Mouse (Mus musculus): ENCODE data around the gene Eif3l. TPM values are rescaled to one million over a fixed set of nuclear protein-coding genes. Genes with fewer than 3 reads are reported as not detected.

Gene Eif3l
- polyA plus RNA-seq, 1 experiment from 2014 or later, result 247 TPM

DNA sequence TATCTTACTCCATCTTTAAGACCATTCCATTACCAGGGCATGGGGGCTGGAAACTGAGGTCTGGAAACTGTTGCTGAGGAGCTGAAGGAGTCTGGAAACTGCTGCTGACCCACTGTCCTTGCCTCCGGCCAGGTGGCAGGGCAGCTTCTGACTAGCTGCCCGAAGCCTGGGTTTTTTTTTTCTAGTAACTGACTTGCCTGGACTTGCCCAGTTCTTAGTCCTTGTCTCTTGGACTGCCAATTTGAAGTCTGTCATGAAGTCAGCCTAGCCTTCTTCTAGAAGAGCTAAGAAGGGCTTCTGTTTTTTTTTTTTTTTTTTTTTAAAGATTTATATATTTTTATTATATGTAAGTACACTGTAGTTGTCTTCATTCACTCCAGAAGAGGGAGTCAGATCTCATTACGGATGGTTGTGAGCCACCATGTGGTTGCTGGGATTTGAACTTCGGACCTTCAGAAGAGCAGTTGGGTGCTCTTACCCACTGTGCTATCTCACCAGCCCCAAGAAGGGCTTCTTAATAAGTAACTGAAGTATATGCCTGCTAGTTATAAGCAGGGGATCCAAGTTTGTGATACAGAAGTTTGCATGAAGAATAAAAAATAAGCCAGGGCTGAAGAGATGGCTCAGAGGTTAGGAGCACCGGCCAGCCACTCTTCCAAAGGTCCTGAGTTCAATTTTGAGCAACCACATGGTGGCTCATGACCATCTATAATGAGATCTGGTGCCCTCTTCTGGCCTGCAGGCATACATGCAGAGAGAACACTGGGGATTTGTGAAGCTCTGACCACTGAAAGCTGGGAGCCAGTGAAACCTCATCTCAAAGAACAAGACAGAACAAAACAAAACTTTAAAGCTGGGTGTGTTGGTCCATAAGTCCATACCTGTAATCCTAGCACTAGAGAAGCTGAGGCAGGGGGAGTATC, 3.6 kb upstream of the Eif3l start:
- H3K9me3 ChIP-seq (replicated peaks), result no peaks in the 10 kb centered on the region
- H3K4me3 ChIP-seq (replicated peaks), result no peak overlapping the region
- 64% methylated on average over 5 of the region's 5 CpGs for WGBS
- ATAC-seq (replicated peaks; ENCODE audit: low FRiP score), result no peak
- no peaks in the 10 kb centered on the region for H3K27me3 ChIP-seq
- peaks cover 18% of the 10 kb centered on the region for H3K4me1 ChIP-seq
- H3K36me3 ChIP-seq, result peaks cover 3% of the 10 kb centered on the region
- H3K27ac ChIP-seq, result no peak overlapping the region
- no peak overlapping the region for H3K4me2 ChIP-seq
- H3K9ac ChIP-seq, result no peak overlapping the region

DNA sequence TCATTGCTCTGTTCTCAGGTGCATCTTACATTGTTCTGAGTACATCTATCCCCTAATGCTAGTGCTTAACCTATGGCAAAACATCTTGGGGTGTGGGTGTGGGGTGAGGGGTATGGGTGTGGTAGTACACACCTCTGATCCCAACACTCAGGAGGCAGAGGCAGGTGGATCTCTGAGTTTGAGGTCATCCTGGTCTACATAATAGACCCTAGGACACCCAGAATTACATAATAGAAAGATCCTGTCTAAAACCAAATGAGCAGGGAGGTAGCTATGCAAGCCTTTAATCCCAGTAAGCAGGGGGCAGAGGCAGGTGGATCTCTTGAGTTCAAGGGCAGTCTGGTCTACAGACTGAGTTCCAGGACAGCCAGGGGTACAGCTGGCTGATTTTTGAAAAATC, 1.2 kb upstream of the Eif3l start:
- Histone ChIP-seq H3K27me3 (no peaks in the 10 kb centered on the region), H3K4me3 (replicated peaks) (no peak overlapping the region), H3K27ac (no peak overlapping the region), H3K36me3 (peaks cover 27% of the 10 kb centered on the region), H3K4me1 (peaks cover 20% of the 10 kb centered on the region), H3K4me2 (no peak overlapping the region), H3K9me3 (replicated peaks) (no peaks in the 10 kb centered on the region), H3K9ac (no peak overlapping the region)
- no peak for ATAC-seq (replicated peaks; ENCODE audit: low FRiP score)

DNA sequence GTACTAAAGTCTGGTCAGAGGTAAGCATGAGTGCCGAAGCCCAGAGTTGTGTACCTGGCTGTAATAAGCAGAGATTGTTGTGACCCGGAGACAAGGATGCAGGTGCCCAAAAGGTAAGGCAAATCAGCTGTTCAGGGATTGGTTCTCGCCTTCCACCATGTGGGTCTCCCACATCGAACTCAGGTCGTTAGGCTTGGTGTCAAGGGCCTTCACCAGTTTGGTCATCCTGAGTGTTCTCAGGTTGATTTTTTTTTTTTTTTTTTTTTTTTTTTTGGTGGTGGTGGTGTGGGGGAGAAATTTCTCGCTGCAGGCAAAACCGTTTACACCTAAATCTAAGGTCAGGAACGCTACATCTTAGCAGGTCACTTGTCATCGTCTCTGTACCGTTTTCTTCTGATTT, 533 bp upstream of the Eif3l start:
- peak overlapping the region; percentile 88 for H3K9ac ChIP-seq
- ATAC-seq (replicated peaks; ENCODE audit: low FRiP score), result no peak

DNA sequence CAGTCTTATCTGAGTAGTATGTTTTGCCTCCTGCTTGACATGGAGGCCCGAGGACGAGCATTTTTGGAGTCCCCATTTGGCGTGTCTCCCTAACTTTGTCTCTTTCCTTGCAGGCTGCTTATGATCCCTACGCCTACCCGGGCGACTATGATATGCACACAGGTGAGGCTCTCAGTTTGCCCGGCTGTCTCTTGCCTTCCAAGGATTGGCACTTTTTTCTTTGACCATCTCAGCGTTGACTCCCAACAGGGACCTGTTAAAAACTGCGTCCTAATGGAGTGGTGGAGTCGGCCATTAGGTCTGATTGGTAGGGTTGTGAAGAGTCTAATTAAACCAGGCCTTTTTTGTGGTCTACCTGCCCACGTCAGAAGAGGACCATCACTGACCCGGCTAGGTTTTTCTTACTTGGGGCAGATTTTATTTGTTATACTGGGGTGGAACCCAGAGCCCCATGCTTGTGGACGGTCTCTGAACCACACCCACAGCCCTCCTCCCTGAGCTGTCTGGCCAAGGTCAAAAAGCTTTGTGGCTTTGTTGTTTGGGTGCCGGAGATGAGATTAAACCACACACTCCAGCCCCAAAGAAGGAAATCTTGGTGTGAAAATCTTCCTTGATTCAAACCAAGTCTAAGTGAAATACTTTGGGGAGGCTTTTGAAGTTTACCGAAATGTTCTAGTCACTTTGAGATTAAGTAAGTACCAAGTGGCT, 833 bp downstream of the Eif3l start:
- 32% methylated on average over 15 of the region's 15 CpGs for WGBS
- no peak for ATAC-seq (replicated peaks; ENCODE audit: low FRiP score)
- Histone ChIP-seq H3K27ac (no peak overlapping the region), H3K9ac (peak overlapping the region; percentile 88), H3K4me2 (peak overlapping the region; percentile 76), H3K4me1 (peaks cover 20% of the 10 kb centered on the region), H3K27me3 (no peaks in the 10 kb centered on the region), H3K9me3 (replicated peaks) (no peaks in the 10 kb centered on the region), H3K36me3 (peaks cover 45% of the 10 kb centered on the region), H3K4me3 (replicated peaks) (peak overlapping the region; percentile 92)

More for the DNA sequence above, 533 bp upstream of the Eif3l start:
- Histone ChIP-seq H3K4me3 (replicated peaks) (peak overlapping the region; percentile 92), H3K27me3 (no peaks in the 10 kb centered on the region), H3K36me3 (peaks cover 34% of the 10 kb centered on the region), H3K27ac (peak overlapping the region; percentile 93), H3K9me3 (replicated peaks) (no peaks in the 10 kb centered on the region), H3K4me2 (peak overlapping the region; percentile 76), H3K4me1 (peaks cover 20% of the 10 kb centered on the region)
- 28% methylated on average over 10 of the region's 10 CpGs for WGBS

DNA sequence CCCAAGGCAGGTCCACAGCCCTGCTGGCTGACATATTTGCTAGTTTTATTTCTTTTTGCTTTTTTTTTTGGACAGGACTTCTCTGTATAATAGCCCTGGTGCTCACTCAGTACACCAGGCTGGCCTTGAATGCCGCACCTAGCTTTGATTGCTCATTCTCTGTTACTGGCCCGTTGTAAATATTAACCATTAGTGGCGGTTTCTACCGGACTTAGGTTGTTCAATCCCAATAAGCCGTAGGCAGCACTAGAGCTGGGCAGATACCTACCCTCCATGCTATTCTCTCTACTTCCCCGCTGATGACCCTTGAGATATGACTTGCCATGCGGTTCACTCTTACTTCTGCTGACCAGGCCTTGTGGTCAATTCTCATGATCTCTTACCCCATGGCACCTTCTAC, 4.6 kb downstream of the Eif3l start:
- no peak overlapping the region for H3K27ac ChIP-seq
- ATAC-seq (replicated peaks; ENCODE audit: low FRiP score), result no peak
- peaks cover 83% of the 10 kb centered on the region for H3K36me3 ChIP-seq
- no peak overlapping the region for H3K4me3 ChIP-seq (replicated peaks)
- H3K27me3 ChIP-seq, result no peaks in the 10 kb centered on the region
- H3K9me3 ChIP-seq (replicated peaks), result no peaks in the 10 kb centered on the region
- WGBS, result 89% methylated on average over 7 of the region's 7 CpGs
- no peak overlapping the region for H3K9ac ChIP-seq
- H3K4me1 ChIP-seq, result peaks cover 15% of the 10 kb centered on the region
- H3K4me2 ChIP-seq, result no peak overlapping the region

DNA sequence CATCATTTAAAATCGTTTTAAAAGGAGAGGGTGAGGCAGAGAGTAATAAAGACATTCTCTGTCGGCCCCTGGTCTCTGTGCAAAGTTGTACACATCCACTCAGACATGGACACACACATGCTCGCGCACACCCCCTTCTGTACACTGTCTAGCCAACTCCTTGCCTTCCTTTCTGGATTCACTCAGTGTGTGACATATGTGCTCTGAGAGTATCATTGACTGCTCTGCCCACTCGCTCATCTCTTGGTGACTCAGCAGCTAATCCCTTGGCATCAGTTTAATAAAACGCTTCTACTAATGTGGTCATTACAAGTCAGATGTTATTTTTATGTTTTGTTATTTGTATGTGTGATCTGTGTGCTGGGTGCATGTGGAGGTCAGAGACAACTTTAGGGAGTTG, 17.3 kb downstream of the Eif3l start:
- WGBS, result 88% methylated on average over 6 of the region's 6 CpGs
- Histone ChIP-seq H3K27me3 (no peaks in the 10 kb centered on the region), H3K4me1 (peaks cover 16% of the 10 kb centered on the region), H3K9ac (no peak overlapping the region), H3K27ac (no peak overlapping the region), H3K9me3 (replicated peaks) (no peaks in the 10 kb centered on the region), H3K4me2 (no peak overlapping the region), H3K36me3 (peaks cover 87% of the 10 kb centered on the region), H3K4me3 (replicated peaks) (no peak overlapping the region)
- no peak for ATAC-seq (replicated peaks; ENCODE audit: low FRiP score)

DNA sequence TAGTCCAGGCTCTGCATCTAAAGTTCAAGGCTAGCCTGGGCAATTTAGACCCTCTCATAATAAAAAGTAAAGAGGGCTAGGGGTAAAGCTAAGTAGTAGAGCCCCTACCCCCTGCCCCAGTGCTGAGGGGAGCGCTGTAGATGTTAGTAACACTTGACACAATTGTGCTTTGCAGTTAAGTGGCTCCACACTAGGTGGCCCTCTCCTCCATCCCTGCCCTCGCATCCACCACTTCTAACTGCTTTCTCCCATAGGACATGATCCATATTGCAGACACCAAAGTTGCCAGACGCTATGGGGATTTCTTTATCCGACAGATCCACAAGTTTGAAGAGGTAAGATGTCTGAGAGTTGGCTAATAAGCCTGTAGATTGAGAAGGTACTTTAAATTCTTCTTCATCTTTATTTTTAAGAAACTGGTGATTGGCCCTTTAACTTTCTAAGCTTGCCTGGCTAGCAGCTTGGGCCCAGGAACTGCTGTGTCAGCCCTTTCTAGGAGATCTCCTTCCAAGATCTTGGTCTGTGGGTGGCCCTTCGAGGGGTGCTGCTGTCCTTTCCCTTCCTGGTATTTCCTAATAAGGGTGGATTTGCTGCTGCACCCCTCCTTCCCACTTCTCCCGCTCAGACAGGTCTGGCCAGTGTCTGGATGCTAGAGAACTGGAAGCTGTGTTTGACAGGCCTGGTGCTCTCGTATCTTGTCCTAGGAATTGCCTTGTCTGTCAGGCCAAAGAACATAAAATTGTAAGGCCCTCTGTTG, 18.3 kb downstream of the Eif3l start:
- H3K4me2 ChIP-seq, result no peak overlapping the region
- 79% methylated on average over 7 of the region's 7 CpGs for WGBS
- peak overlapping the region; percentile 9; the same call in 1 of the 2 replicates for H3K27ac ChIP-seq
- H3K4me3 ChIP-seq (replicated peaks), result no peak overlapping the region
- peaks cover 82% of the 10 kb centered on the region for H3K36me3 ChIP-seq
- no peak for ATAC-seq (replicated peaks; ENCODE audit: low FRiP score)
- H3K27me3 ChIP-seq, result no peaks in the 10 kb centered on the region
- peaks cover 26% of the 10 kb centered on the region for H3K4me1 ChIP-seq
- H3K9me3 ChIP-seq (replicated peaks), result no peaks in the 10 kb centered on the region
- H3K9ac ChIP-seq, result no peak overlapping the region

DNA sequence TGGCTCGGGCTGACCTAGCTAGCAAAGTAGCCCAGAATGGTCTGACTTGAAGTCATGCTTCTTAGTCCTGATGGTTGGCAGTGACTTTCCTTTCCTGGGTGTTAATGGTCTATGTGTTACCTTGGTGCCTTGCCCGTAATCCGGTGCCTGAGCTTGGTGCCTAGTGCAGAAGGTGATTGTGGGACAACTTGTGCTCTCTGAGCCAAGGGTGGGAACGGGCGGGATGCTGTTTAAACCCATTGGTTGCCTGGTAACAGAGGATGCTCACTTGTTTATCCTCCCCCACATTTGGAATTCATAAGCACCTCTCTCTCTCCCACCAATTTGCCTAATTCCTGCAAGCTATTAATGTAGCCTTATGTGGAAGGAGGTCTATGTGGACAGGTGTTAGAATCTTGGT, 20.5 kb downstream of the Eif3l start:
- Histone ChIP-seq H3K27ac (no peak overlapping the region), H3K9me3 (replicated peaks) (no peaks in the 10 kb centered on the region), H3K27me3 (no peaks in the 10 kb centered on the region), H3K4me1 (peaks cover 40% of the 10 kb centered on the region), H3K4me2 (no peak overlapping the region), H3K4me3 (replicated peaks) (no peak overlapping the region), H3K36me3 (peaks cover 59% of the 10 kb centered on the region), H3K9ac (no peak overlapping the region)
- WGBS, result 93% methylated on average over 5 of the region's 5 CpGs
- ATAC-seq (replicated peaks; ENCODE audit: low FRiP score), result no peak

DNA sequence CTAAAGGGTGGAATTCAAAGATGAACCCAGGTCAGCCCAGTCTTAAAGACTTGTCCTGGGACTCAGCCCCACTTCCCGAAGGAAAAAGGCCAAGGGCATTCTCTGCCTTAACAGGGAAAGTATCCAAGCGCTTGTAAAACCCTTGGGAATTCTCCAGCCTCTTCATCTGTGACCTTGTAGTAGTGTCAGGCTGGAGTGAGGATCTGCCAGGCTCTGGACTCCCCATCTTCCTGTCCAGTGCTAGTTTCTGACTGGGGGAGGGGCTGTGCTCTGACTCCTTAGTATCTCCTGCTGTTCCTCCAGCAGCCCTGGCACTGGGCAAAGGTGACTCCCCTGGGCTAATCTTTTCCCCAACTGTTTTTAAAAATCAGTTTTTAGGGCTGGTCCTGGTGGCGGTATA, 21.6 kb downstream of the Eif3l start:
- peaks cover 40% of the 10 kb centered on the region for H3K4me1 ChIP-seq
- no peak overlapping the region for H3K4me3 ChIP-seq (replicated peaks)
- no peaks in the 10 kb centered on the region for H3K27me3 ChIP-seq
- peak overlapping the region; percentile 82 for H3K27ac ChIP-seq
- no peak overlapping the region for H3K4me2 ChIP-seq
- peaks cover 49% of the 10 kb centered on the region for H3K36me3 ChIP-seq
- 58% methylated on average over 3 of the region's 3 CpGs for WGBS
- H3K9me3 ChIP-seq (replicated peaks), result no peaks in the 10 kb centered on the region
- ATAC-seq (replicated peaks; ENCODE audit: low FRiP score), result no peak
- H3K9ac ChIP-seq, result no peak overlapping the region; the same call in 1 of the 2 replicates

DNA sequence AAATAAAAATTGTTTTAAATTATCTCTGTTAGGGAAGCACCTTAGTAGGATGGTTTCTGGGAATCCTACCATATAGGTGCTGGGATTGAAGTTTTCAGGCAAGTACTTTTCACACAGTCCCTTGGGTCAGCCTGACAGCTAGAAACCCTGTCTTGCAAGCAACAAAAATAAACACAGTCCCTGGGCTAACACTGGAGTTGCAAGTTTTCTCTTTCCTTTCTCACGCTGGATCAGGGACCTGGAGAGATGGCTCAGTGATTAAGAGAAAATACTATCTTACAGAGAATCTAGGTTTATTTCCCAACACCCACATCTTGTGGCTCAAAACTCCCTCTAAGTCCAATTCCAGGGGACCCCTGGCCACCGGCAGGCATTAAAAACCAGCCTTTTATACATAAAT, 22.2 kb downstream of the Eif3l start:
- Histone ChIP-seq H3K9ac (no peak overlapping the region; the same call in 1 of the 2 replicates), H3K4me1 (peaks cover 40% of the 10 kb centered on the region), H3K4me3 (replicated peaks) (no peak overlapping the region), H3K36me3 (peaks cover 43% of the 10 kb centered on the region), H3K9me3 (replicated peaks) (no peaks in the 10 kb centered on the region), H3K27ac (peak overlapping the region; percentile 82), H3K27me3 (no peaks in the 10 kb centered on the region), H3K4me2 (no peak overlapping the region; the same call in 1 of the 2 replicates)
- ATAC-seq (replicated peaks; ENCODE audit: low FRiP score), result no peak
- 16% methylated on average over 2 of the region's 2 CpGs for WGBS

DNA sequence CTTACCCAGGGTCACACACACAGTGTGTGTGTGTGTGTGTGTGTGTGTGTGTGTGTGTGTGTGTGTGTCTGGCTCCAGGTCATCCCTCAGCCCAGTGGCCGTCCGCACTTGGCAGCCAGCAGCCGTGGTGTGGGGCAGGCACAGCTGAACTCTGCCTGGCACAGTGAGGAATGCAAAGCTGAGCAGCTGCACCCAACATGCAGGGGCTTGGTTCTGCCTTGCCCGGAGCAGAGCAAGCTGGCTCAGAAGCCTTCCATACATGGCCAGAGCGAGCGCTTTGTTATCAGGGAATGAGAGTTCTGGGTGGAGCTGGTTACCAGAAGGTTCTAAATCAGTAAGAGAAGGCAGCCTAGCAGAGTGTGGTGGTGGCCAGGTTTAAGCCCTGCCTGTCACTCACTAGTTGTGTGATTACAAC, 22.6 kb downstream of the Eif3l start:
- H3K27me3 ChIP-seq, result no peaks in the 10 kb centered on the region
- H3K9ac ChIP-seq, result no peak overlapping the region; the same call in 1 of the 2 replicates
- no peak overlapping the region; the same call in 1 of the 2 replicates for H3K4me2 ChIP-seq
- H3K4me1 ChIP-seq, result peaks cover 40% of the 10 kb centered on the region
- H3K9me3 ChIP-seq (replicated peaks), result no peaks in the 10 kb centered on the region
- peak overlapping the region; percentile 82 for H3K27ac ChIP-seq
- peaks cover 38% of the 10 kb centered on the region for H3K36me3 ChIP-seq
- peak; percentile 37 for ATAC-seq (replicated peaks; ENCODE audit: low FRiP score)
- H3K4me3 ChIP-seq (replicated peaks), result no peak overlapping the region
- 34% methylated on average over 6 of the region's 6 CpGs for WGBS

DNA sequence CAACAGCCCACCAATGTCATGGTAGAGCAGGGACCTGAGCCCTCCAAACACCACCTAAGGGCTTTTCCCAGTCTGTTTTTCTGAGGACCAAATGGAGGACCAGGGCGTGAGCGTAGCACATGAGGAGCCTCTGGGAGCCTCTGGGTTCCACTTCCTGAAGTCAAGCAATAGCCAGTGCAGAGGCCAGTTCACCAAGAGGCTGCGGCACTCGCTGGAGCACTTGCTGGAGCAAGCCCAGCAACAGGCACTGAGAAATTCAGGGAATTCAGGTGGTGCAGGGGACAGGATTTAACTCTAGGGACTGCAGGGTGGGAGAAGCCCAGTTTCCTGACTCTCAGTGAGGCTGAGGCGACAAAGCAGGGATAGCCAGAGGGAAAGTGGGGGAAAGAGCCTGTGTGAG, 23.2 kb downstream of the Eif3l start:
- 62% methylated on average over 5 of the region's 5 CpGs for WGBS
- Histone ChIP-seq H3K9ac (no peak overlapping the region), H3K36me3 (peaks cover 32% of the 10 kb centered on the region), H3K4me1 (peaks cover 40% of the 10 kb centered on the region), H3K27me3 (no peaks in the 10 kb centered on the region), H3K4me2 (no peak overlapping the region), H3K4me3 (replicated peaks) (no peak overlapping the region), H3K27ac (peak overlapping the region; percentile 82), H3K9me3 (replicated peaks) (no peaks in the 10 kb centered on the region)
- ATAC-seq (replicated peaks; ENCODE audit: low FRiP score), result no peak
